Mouse (Mus musculus): Measurements from ENCODE around the gene Anxa11. TPM values are rescaled to one million over a fixed set of nuclear protein-coding genes. Genes with fewer than 3 reads are reported as not detected.
"Not testable (repeated sequence)": the region's sequence is repeated elsewhere in the genome, so short reads cannot be mapped to it uniquely, and the experiment has no call there.

The Anxa11 gene
- polyA plus RNA-seq, 1 experiment from 2014 or later = 3.5 TPM

DNA sequence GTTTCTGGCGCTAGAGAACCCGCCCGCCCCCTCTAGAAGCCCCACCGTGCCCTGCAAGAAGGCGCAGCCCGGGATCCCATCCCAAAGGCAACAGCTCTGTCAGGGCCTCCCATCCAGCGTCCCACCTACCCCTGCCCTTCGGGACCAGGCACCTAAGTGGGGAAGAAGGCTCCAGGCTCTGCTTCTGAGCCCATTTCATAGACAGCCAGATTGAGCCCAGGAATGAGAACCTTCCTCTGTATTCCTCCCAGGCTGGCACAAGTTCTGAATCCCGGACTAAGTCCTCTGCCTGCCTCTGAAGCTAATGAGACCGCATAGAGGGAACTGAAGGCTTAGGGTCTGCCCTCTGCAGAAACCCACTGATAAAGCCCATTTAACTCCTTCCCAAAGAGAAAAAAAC, 61.0 kb downstream of the Anxa11 start, which contains the start of gene Plac9a:
TSS of gene Plac9a (minus strand) at position 101 of the 400 bp plus-strand sequence.
- H3K4me1 ChIP-seq (ENCODE audit: control insufficient read depth, insufficient read depth, low read length); DNase-seq (ENCODE audit: low spot score); H3K36me3 ChIP-seq (ENCODE audit: control insufficient read depth, insufficient read depth, low read length); H3K9ac ChIP-seq (ENCODE audit: low read length); H3K27ac ChIP-seq (ENCODE audit: low read depth, low read length); H3K27me3 ChIP-seq (ENCODE audit: control insufficient read depth, insufficient read depth, low read length); H3K4me2 ChIP-seq (ENCODE audit: low read depth); H3K4me3 ChIP-seq (ENCODE audit: low read depth, low read length); H3K9me3 ChIP-seq (ENCODE audit: control insufficient read depth, low read length); ATAC-seq (ENCODE audit: insufficient read depth, low FRiP score, low TSS enrichment): not testable (repeated sequence)
- no CpG with 5 or more reads among the region's 10 CpGs for WGBS

DNA sequence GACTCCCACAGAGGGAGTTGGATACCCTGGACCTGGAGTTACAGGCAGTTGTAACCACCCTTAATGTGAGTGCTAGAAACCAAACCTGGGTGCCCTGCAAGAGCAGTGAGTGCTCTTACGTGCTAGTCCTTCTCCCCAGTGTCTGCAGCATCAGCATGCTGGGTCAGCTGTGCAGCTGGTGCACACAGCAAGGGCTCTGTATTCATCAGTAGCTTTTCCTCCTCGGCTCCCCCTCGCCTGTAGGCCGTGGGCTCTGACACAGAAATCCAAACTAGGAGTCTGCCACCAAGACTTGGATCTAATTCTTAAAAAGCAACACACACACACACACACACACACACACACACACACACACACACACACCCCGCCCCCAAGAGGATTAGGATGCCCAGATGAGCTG, 63.3 kb downstream of the Anxa11 start:
- not testable (repeated sequence) for H3K27me3 ChIP-seq (ENCODE audit: control insufficient read depth, insufficient read depth, low read length); H3K27ac ChIP-seq (ENCODE audit: low read depth, low read length); DNase-seq (ENCODE audit: low spot score); H3K4me1 ChIP-seq (ENCODE audit: control insufficient read depth, insufficient read depth, low read length); H3K4me2 ChIP-seq (ENCODE audit: low read depth); H3K36me3 ChIP-seq (ENCODE audit: control insufficient read depth, insufficient read depth, low read length); H3K9me3 ChIP-seq (ENCODE audit: control insufficient read depth, low read length); ATAC-seq (ENCODE audit: insufficient read depth, low FRiP score, low TSS enrichment); H3K4me3 ChIP-seq (ENCODE audit: low read depth, low read length); H3K9ac ChIP-seq (ENCODE audit: low read length)
- WGBS = 80% methylated on average over 1 of the region's 5 CpGs

DNA sequence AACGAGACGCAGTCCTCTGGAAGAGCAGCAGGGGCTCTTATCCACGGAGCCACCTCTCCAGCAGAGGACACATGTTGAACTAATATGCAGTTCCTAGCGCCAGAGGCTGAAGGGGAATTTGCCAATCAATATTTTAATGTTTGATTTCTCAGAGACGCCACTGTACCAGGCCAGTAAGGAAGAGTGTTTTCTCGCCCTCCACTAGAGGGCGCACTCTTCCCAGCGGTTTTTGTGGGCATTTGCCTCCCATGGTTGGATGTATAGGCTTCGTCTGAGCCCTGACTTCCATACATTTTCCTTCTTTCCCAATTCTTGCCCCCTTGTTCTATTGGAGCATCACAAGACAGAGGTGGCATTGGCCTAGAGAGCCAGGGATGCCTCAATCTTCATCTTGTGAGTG, 65.3 kb downstream of the Anxa11 start:
- not testable (repeated sequence) for DNase-seq (ENCODE audit: low spot score); H3K4me3 ChIP-seq (ENCODE audit: low read depth, low read length); ATAC-seq (ENCODE audit: insufficient read depth, low FRiP score, low TSS enrichment); H3K27ac ChIP-seq (ENCODE audit: low read depth, low read length); H3K4me1 ChIP-seq (ENCODE audit: control insufficient read depth, insufficient read depth, low read length); H3K27me3 ChIP-seq (ENCODE audit: control insufficient read depth, insufficient read depth, low read length); H3K36me3 ChIP-seq (ENCODE audit: control insufficient read depth, insufficient read depth, low read length); H3K4me2 ChIP-seq (ENCODE audit: low read depth); H3K9ac ChIP-seq (ENCODE audit: low read length); H3K9me3 ChIP-seq (ENCODE audit: control insufficient read depth, low read length)
- no CpG with 5 or more reads among the region's 9 CpGs for WGBS

DNA sequence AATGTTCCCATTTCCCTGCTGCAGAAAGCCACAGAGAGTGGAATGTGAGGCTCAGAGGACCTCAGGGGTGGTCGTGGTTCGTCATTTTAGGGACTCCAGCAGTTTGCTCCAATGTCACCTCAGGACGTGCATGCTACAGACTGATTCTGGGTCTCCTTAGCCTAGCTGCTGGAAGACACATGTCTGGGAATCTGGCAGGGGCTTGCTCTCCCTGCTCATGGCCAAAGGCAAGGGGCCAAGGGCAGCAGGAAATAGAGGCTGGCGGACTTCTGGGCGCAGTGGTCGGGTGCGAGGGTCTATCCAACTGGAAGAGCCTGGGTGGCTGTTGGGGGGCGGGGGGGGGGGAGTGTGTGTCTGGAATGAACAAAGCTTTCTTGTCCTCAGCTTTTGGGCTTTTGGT, 67.0 kb downstream of the Anxa11 start:
- ATAC-seq (ENCODE audit: insufficient read depth, low FRiP score, low TSS enrichment); H3K27ac ChIP-seq (ENCODE audit: low read depth, low read length); DNase-seq (ENCODE audit: low spot score); H3K9ac ChIP-seq (ENCODE audit: low read length); H3K4me3 ChIP-seq (ENCODE audit: low read depth, low read length); H3K9me3 ChIP-seq (ENCODE audit: control insufficient read depth, low read length); H3K27me3 ChIP-seq (ENCODE audit: control insufficient read depth, insufficient read depth, low read length); H3K4me1 ChIP-seq (ENCODE audit: control insufficient read depth, insufficient read depth, low read length); H3K36me3 ChIP-seq (ENCODE audit: control insufficient read depth, insufficient read depth, low read length); H3K4me2 ChIP-seq (ENCODE audit: low read depth): not testable (repeated sequence)
- no CpG with 5 or more reads among the region's 8 CpGs for WGBS

DNA sequence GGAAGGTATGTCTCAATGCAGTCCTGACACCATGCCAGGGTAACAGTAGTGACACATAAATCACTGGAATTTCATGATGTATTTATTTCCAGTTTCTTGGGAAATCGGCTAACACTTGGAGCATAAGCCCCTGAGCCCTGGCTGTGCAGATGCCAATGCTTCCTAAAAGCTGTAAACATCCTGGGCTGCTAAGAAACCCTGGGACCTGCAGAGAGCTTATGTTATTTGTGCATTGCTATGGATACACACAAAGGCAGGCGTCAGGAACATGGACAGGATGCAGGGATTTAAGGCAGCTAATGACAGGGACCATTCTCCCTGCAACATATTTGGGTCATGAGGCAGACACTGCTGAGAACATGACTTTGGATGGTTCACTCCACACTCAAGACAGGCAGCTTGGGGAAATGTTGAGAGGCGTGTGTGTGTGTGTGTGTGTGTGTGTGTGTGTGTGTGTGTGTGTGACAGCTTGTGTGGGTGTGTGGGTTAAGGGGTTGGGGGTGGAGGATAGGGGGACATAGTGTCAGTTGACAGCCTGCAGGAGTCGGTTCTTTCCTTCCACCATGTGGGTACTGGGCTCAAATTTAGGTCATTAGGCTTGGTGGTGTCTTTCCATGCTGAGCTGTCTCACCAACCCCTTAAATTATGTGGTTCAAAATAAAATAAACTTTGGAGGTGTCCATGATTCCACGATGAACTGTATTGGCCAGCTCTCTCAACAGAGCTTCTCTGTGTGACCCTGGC, 76.6 kb downstream of the Anxa11 start:
- DNase-seq (ENCODE audit: low spot score); H3K9me3 ChIP-seq (ENCODE audit: control insufficient read depth, low read length); H3K4me3 ChIP-seq (ENCODE audit: low read depth, low read length); H3K4me2 ChIP-seq (ENCODE audit: low read depth); H3K27me3 ChIP-seq (ENCODE audit: control insufficient read depth, insufficient read depth, low read length); H3K27ac ChIP-seq (ENCODE audit: low read depth, low read length); ATAC-seq (ENCODE audit: insufficient read depth, low FRiP score, low TSS enrichment); H3K4me1 ChIP-seq (ENCODE audit: control insufficient read depth, insufficient read depth, low read length); H3K9ac ChIP-seq (ENCODE audit: low read length); H3K36me3 ChIP-seq (ENCODE audit: control insufficient read depth, insufficient read depth, low read length): not testable (repeated sequence)
- no CpG with 5 or more reads among the region's 5 CpGs for WGBS

DNA sequence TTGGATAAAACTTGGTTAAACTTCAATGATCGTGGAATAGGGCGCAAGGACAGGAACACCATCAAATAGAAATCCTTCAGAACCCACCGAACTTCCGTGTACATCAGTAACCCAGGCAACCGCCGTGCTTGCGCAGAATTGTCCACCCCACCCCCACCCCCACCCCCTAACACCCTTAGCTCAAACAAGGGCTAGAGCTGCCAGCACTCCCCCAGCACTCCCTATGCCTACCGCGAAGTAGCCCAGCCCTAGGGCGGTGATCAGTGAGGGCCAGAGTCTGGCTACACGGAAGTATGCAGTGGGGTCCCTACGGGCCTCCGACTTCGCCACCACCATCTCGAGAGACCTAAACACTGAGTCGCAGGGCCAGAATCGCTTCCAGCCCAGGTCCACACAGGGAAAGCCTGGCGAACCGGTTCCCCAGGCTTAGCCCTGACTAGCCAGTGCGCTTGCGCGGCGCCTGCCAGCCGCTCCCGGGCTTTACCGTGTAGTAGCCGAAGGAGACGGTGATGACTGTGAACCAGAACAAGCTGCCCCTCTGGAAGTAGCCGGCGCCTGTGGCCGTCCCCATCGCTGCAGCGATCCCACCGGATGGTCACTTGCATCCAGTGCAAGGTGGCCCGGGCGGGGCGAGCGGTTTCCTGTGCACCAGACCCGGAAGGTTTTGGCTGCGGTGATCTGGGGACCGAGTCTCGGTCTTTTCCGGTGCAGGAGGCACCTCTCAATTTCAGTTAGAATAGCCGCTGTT, 85.0 kb downstream of the Anxa11 start:
- WGBS = no CpG with 5 or more reads among the region's 44 CpGs
- H3K27ac ChIP-seq (ENCODE audit: low read depth, low read length); H3K9me3 ChIP-seq (ENCODE audit: control insufficient read depth, low read length); DNase-seq (ENCODE audit: low spot score); H3K36me3 ChIP-seq (ENCODE audit: control insufficient read depth, insufficient read depth, low read length); H3K4me3 ChIP-seq (ENCODE audit: low read depth, low read length); H3K9ac ChIP-seq (ENCODE audit: low read length); H3K4me1 ChIP-seq (ENCODE audit: control insufficient read depth, insufficient read depth, low read length); H3K27me3 ChIP-seq (ENCODE audit: control insufficient read depth, insufficient read depth, low read length); H3K4me2 ChIP-seq (ENCODE audit: low read depth): not testable (repeated sequence)
- ATAC-seq (ENCODE audit: insufficient read depth, low FRiP score, low TSS enrichment) = peak; percentile 63; the same call in 1 of the 2 replicates

DNA sequence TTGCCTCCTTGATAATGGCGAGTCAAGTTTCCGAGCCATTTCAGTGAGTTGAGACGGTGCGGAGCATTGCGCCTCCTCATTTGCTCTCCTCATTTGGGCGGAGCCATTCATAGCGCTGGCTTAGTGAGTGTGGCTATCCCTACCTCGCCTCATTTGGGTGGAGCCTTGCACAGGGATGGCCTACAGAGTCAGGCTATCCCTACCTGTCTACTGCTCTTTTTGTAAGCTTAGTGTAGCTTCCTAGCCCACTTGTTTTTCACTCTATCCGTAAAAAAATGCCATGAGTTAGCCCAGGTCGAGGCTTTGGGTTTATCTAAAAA, 85.6 kb downstream of the Anxa11 start, which contains the start of gene Tmem254a:
TSS of gene Tmem254a (minus strand) at position 111 of the 320 bp plus-strand sequence.
- DNase-seq (ENCODE audit: low spot score); ATAC-seq (ENCODE audit: insufficient read depth, low FRiP score, low TSS enrichment); H3K4me3 ChIP-seq (ENCODE audit: low read depth, low read length); H3K27ac ChIP-seq (ENCODE audit: low read depth, low read length); H3K4me2 ChIP-seq (ENCODE audit: low read depth); H3K27me3 ChIP-seq (ENCODE audit: control insufficient read depth, insufficient read depth, low read length); H3K4me1 ChIP-seq (ENCODE audit: control insufficient read depth, insufficient read depth, low read length); H3K9ac ChIP-seq (ENCODE audit: low read length); H3K36me3 ChIP-seq (ENCODE audit: control insufficient read depth, insufficient read depth, low read length); H3K9me3 ChIP-seq (ENCODE audit: control insufficient read depth, low read length): not testable (repeated sequence)
- WGBS = no CpG with 5 or more reads among the region's 10 CpGs

All from neural tube, embryonic 11.5 days (tissue).